Mouse (Mus musculus): ENCODE measurements around the gene Adamts14.

The Adamts14 gene

DNA sequence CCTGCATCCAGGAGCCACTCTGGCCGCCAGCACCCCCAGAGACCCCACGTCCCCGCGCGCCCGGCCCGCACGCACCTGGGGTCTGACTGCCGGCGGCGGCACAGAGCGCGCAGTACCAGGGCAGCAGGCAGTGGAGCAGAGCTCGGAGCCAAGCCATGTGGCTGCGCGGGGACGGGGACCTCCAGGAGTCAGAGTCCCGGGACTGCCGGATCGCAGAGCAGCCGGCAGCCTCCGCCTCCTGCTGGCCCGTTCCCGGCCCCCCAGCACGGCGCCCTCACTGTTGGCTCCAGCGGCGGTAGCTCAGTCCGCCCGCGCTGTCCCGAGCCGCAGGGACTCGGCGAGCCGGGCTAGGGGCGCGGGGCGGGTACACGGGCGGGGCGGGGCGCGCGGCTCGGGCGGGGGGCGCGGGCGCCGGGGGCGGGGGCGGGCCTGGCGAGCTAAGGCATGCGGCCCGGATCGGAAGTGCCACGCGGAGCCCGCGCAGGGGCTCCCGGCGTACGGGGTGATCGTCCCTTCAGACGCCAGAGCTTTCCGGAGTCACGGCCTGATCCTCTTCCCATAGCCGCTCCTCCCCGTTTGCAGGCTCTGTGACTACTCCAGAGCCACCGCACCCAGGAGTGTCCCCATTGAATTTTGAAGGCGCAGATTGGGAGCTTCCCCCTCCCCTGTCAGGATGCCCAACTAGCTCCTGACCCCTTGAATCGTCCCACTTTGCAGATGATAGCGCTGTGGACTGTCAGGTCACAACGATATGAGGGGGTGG is at the start of gene Adamts14:
Adamts14 (minus strand) TSS at position 358 of the 763 bp plus-strand sequence.
- peak; percentile 19 to 36 for DNase-seq

DNA sequence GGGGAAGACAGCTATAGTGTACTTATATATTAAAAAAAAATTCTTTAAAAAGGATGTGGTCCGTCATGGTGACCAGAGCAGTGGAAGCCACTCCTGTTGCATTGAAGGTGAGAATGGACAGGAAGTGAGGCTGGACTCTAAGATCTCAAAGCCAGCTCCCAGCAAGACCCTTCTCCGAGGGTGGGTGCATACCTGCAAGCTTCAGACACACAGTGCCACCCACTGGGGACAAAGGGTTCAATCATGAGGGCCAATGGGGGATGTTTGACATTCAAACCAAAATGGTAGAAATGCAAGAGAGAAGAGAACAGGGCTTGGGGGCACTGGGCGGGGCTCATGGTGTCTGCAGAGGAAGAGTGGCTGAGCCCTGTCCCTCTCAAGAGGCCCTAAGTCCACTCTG is 45.3 kb upstream of the Adamts14 start:
- DNase-seq, result no peak

DNA sequence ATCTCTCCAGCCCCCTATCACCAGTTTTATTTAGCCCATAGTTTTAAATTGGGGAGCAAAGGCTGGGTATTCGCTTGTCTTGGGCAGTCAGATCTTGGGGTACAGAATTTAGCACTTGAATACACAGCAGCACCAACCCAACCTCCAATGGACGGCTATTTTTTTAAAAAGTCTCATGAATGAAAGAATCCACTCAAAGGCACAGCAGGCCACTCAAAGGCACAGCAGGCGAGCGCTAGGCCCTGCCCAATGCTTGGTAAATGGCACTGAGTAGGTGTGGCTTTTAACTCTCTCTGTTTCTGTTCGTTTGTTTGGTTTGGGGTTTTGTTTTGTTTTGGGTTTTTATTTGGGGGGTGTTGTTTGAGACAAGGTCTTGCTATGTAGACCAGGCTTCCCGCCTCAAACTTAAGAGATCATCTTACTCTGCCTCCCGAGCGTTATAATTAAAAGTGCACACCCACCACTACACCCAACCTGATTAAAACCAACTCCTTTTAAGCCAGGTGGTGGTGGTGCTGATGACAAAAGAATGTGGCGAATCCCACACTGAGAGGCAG is 42.2 kb upstream of the Adamts14 start:
- no peak for DNase-seq

DNA sequence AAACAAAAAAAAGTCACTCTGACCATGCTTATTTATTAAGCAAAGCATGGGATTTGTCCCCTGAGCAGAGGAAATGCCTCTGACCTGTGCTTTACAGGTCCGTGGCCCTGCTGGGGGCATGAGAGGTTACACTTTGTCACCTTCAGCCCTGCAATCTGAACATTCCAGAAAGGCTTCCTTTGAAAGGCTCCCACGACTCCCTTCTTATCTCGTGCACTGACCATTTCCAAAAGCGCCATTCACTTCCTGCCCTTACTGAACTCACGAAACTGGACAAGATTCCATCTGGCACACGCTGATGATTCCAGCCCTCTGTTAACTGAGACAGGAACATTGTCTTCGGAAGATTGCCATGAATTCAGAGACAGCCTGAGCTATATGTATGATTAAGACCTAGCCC is 40.5 kb upstream of the Adamts14 start:
- DNase-seq, result no peak

DNA sequence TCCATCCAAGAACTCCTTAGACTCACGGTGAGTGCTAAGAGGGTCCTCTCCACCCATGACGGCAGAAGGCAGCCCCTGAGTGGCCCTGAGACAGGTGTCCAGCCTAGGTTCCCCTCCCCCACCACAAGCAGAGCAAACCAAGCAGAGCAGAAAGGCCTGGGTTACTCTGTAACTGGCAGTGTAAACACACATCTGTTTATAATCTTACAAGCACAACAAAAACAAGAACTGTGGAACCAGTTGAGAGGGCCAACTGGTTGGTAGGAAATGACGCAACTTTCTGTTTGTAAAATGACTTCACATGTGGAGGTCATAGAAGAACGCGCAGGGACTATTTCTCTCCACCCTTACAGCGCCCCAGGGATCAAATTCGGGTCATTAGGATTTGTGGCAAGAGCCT is 39.5 kb upstream of the Adamts14 start:
- DNase-seq, result no peak

DNA sequence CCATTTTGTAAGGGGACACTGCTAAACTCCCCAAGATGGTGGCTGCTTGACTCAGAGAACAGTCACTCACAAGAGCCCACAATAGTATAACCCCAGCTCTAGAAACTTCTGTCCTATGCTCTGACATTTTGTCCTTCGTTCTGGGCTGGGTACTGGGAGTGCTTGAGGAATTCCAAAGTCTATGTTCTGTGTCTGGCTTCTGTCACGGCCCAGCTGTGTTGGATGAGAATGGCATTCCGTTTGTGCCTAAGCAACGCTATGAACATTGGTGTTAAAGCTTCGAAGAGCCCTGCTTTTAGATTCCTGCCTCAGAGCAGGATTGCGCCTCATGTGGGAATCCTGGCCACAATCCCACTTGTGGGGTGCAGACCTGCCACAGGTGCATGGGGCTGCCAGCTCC is 38.9 kb upstream of the Adamts14 start:
- DNase-seq, result no peak

DNA sequence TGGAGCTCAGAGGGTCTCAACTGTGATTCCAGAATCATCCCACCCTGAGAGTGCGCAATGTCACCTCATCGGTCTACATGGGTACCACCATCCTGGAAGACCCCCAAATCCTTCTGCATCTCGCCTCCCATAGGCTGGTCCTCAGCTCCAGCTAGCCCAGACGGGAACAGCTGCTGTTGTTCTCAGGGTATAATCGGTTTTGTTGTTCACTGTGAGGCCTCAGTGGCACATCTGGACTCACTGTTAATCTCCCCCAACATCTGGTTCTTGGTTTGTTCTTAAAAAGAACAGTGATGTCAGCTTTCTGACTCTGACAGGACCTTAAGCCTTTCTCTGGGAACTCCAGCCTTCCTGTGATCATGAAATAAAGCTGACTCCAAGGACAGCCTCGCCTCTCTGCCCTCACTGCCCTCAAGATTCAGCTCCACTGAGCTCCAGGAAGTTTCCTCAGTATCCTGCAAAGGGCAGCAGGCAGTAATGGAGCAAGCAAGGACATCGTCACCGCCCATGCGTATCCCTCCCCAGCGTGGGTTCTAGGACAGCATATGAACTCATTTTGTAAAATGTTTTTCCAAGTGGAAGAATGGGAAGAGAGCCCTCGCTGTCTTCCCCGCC is 35.6 kb upstream of the Adamts14 start:
- no peak for DNase-seq

DNA sequence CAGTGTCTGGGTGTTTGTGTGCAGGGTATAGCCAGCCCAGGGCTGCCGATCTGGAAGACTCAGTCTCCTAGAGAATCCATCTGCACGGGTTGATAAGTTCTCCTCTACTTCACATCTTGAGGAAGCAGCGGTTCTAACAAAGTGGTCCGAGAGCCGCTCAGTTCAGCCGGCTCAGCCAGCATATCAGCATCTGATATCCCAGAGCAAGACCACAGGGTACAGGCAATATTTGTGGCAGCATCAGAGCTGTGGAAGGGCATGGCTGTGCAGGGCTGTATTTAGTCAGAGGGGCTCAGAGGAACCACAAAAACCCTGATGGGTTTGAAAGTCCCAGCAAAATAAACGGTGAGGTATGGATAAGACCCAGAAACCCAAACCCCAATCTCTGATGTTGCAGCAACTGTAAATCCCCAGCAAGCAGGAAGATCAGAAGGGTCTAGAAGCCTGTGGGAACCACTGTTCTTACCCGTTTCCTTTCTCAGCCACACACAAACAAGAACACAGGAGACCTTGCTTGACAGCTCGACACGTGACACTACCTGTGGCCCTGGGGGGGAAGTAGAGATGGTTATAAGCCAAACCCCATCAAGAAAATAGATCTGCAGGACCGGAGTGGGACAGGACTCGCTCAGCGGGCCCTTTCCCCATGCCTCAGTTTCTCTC is 32.8 kb upstream of the Adamts14 start:
- peak; percentile 39 to 52 for DNase-seq

DNA sequence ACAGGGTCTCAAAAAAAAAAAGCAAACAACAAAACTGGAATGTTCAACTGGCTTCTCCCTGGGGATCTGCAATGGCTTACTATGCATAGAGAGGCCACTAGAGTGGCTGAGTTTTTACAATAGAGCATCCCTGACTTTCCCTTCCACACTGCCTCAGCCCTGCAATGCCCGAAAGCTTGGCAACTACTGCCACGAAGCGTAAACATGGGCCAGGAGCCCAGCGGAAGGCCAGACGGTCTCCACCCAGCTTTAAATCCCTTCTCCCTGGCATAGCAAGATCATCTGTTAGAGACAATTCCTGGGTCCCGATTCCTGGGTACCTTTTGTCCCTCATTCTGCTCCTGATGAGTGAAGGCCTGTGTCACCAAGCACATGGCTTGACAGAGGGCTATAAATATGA is 30.8 kb upstream of the Adamts14 start:
- DNase-seq, result no peak

DNA sequence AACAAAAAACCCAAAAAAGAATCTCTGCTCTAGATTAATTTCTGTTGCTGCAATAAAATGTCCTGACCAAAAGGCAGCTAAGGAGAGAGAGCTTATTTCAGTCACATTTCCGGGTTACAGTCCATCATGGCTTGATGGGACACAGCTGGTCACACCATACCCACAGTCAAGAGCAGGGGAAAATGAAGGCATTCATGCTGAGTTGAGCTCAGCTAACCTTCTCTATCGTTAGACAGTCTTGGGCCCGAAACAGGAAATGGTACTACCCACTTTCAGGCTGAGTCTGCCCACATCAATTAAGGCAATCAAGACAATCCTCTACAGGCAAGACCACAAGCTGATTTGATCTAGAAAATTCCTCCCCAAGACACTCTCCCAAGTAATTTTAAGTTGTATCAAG is 27.8 kb upstream of the Adamts14 start:
- DNase-seq, result no peak

DNA sequence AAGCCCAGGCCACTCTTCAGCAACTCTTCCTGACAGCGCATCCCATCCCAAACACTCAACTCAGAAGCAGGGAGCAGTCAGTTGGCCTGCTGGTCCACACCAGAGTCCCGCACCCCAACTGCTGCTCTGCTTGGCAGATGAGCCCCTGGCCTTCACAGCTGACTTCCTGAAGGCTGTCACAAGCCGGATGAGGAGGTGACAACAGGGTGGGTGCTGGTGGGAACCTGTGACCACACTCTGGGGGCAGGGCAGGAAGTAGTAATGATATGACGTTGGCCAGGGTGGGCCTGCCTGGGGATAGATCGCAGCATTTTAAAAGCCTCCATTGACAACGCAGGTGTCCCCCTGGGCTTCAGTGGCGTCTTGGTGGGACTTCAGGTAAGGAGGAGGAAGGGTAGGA is 24.2 kb upstream of the Adamts14 start, which contains the start of gene Prf1:
Prf1 (plus strand) TSS at position 357 of the 400 bp plus-strand sequence.
- peak; percentile 70 to 83 for DNase-seq

DNA sequence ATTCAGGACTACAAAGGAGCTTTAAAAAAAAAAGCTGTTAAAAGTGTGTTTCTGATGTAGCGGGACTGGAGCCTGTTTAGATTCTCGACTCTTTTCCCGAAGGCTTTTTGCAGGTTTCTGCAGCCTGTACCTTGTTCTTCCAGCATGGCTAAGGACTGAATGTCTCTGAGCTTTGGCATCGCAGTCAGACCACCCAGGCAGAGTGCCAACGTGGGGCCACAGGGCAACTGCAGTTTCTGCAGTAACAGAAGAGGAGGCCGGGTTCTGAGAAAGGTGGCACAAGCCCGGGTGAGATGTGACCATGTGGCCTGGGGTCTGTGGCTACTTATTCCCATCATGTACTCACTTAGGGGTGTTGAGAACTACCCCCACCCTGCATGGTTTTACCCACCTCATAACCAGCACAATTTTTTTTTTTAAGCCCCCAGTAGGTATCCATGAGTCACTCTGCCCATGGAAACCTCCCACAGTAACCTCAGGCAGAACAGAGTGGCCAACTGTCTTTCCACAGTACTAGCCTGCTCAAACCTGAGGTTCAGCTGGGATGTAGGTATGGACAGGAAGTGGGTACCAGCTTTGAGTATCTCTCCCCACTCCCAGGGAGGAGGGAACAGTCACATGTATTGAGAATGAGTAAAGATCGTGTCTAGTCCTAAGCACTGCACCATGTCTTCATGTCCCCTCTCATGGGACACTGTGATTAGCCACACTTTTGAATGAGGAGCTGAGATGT is 23.6 kb upstream of the Adamts14 start:
- DNase-seq, result no peak

DNA sequence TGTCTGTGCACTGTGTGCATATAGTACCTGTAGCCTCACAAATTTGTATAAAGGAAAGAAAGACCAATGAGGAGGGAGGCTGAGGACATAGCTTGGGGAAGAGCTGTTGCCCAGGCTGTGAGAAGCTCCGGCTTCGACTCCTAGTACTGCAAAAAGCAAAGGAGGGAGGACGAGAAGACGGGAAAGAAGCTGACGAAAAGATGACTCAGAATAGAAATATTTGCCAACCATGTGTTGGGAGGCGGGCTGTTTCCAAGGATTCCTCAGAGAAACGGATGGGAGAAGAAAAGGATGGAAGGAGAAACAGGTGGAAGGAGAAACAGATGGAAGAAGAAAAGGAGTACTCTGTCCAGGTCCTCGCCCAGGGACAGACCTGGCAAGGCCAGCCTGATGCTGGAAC is 21.0 kb upstream of the Adamts14 start:
- DNase-seq, result no peak

DNA sequence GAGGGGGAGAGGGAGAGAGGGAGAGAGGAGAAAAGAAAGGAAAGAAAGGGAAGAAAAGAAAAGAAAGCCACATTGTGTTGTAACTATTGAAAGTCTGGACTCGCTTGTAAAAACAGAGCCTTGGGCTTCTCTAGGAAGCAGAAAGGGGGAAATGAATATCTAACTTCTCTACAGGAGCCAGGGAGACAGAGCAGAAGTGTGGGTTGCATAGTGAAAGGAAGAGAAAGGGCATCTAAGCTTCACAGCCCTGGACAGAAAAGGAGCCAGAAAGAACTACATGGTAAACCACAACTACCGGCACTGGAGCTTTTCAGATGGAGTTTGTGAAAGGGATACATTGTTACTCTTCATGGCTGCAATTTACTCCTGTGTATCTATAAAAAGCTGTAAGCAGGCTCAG is 17.2 kb upstream of the Adamts14 start:
- DNase-seq, result no peak

DNA sequence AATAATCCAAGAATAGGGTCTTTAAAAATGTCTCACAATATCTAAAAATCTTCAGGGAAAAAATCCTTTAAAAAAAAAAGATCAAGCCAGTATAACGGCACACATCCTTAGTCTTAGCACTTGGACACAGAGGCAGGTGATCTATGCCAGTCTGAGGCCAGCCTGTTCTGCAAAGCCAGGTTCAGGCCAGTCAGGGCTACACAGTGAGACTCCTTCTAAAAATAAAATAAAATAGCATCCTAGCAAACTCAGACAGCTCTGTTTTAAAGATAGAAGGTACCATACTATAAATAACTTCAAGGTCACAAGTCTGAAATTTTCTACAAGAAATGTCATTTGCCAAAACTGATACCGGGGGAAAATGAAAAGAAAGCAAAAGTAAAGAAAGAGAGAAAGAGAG is 16.8 kb upstream of the Adamts14 start:
- DNase-seq, result no peak

DNA sequence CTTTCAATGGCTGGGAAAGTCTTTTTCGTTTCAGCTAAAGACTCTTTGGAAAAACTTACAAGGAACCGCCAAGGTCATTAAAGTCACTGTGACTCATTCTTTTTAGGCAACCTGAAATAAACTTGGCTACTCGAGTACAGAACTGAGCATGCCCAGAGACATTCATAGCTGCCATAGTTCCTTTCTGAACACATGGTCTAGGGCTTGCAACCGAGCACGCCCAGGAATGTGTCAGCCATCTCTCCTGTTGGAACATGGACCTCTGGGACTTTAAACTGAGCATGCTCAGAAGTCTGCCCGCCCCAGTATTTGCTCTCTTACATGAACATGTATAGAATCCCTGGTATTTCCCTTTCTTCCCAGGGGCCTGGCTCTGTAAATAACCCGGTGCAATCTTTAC is 13.0 kb upstream of the Adamts14 start:
- DNase-seq, result no peak

DNA sequence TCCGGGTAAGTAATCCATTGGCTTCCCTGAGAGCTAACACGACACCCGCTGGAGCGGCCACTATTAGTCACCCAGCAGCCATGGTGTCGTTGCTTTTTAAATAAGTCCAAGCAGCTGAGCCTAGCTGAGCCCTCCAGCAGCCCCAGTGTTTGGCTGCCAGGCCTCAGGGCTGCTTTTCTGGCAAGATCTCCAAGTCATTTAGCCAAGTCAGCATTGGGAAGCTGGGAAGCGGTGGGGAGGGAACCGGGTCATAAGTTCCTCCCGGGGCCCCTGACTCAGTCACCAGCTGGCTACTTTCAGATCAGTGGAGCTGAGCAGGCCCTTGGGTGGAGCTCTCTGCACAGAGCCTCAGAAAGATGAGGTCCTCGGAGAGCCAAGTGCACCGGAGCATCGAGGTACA is 12.0 kb upstream of the Adamts14 start:
- DNase-seq, result no peak

DNA sequence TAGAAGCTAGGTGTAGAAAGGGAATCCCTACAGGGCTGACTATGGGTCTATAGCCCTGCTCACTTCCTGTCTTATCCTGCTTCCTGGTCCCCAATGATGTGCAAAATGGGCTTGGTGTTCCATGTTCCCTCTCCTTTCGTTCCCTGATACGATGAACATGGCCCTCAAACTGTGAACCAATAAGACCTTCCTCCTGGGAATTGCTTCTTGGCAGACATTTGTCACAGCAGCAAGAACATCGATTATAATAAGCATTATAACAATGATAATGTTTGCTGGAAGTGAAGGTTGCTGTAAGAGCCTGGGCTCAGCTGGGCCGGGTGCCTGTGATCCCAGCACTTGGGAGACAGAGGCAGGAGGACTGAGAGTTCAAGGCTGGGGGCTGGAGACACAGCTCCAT is 11.1 kb upstream of the Adamts14 start:
- DNase-seq, result no peak

DNA sequence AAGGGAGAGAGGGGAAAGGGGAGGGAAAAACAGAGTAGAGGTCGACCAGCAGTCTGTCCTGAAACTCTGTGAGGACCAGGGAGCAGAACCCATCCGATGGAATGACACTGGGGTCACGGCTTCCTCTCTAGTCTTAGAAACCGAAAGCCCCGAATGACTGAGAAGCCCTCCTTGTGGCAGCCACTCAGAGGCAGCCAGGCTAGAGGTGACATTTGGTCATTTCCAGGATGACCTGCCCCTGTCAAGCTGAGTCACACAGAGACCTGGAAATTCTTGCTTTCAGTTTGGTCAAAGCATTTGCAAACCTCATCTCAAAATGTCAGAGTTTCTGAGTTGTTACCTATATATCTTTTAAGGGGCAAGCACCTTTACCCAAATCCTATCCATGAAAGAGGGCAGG is 7.9 kb upstream of the Adamts14 start:
- no peak for DNase-seq

DNA sequence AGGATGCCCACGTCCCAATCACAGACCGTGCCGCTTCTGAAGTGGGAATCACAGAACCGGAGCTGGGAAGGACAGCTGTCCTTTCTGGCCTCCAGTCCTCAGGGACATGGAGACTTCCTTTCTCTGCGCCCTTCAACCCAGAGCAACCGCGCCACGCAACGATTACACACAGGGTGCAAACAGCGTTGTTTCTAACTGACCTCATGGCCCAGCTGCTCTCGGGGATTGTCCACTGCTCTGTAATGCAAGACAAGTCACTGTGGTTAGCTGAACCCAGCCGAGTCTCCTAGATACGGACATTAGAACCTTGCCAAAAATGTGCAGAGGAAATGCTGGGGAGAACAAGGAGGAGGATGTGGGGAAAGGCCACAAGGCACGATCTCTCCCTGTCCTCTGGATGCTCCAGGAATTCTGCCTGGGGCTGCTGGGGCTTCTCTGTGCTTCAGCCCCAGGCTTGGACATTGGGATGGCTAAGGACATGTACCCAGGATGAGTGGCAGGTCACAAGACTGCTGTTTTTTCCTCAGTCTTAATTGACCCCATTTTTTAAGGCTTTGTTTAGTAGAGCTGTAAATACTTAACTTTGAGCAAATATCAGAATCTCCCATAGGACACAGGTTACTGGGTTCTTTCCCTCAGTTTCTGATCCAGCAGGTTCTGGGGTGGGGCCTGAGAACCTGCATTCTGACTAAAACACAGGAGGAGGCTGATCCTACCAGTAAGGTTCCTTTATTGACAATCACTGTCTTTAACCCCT is 4.9 kb upstream of the Adamts14 start:
- DNase-seq, result no peak

DNA sequence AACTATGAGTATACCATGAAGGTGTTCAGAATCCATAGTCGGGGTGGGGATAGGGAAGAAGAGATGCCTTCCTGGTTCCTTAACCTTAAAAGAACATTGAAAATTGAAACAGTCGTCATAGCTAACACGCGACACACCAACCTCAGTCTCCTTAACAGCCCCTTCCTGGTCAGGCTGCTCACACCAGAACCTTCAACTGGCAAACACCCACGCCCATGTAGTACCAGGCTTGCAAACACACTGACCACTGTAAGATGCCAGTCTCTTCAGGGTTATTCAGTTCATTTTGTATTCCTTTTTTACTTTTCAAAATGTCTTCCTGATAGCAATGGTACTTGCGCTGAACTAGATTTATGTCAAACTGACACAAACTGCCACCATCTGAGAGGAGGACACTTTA is 3.8 kb upstream of the Adamts14 start:
- DNase-seq, result no peak

DNA sequence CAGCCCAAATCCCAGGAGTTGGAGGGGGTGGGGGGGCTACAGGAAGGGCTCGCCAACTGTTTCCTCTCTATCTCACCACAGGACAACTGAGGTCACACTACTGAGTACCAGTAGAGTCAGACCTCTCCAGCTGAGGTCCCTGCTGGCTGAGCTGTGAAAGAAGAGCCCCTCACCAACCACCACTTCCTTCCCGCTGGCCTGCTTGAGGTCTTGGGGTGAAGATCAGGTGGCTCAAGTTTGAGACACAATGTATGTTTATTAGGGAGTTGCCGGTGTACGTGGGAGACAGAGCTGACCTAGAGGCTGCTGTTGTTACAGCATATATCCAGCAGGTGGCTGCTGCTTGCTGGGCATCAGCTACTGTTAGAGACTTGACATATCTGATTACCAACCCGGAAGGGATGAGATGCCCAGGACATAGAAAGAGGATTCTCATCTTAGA is 2.5 kb upstream of the Adamts14 start:
- peak; percentile 24 to 27 for DNase-seq

All from thymus, postnatal 36 days (tissue).